Mouse (Mus musculus) MEL (cell line): ENCODE data around the gene Ppfibp2. TPM values are rescaled to one million over a fixed set of nuclear protein-coding genes. Genes with fewer than 3 reads are reported as not detected.

Experiments used
- DNase-seq: peaks from one replicate; pipeline ENCODE4 v3.0.0; 2011; ENCODE audit warnings: low read depth, low spot score
- H3K27ac ChIP-seq: 2 replicates; pipeline ENCODE4 v1.5.1; 2012; ENCODE audit warnings: low read depth, mild to moderate bottlenecking, control low read depth, low read length, moderate library complexity; ENCODE audit not compliant: control insufficient read depth
- H3K27me3 ChIP-seq, 2 experiments: fragments of 150-350 bp in 1 of 2; sonication (generic) in 1 of 2; 2 replicates each; pipeline ENCODE4 v1.6.1; 2012; ENCODE audit warnings: low read length in 2 of 2, mild to moderate bottlenecking in 2 of 2, improper control_type of control experiment in 1 of 2, moderate library complexity in 1 of 2; ENCODE audit not compliant: insufficient read depth in 2 of 2, control insufficient read depth in 1 of 2
- H3K36me3 ChIP-seq, 2 experiments: 2 replicates each; pipeline ENCODE4 v1.6.1; 2012 to 2014; ENCODE audit warnings: low read length in 2 of 2, improper control_type of control experiment in 1 of 2, inconsistent platforms in 1 of 2, mild to moderate bottlenecking in 1 of 2; ENCODE audit not compliant: insufficient read depth in 2 of 2, control insufficient read depth in 1 of 2
- H3K4me1 ChIP-seq, 2 experiments: fragments of 150-350 bp in 1 of 2; sonication (generic) in 1 of 2; 2 replicates each; pipeline ENCODE4 v1.6.1; 2012; ENCODE audit warnings: low read length in 2 of 2, improper control_type of control experiment in 1 of 2, mild to moderate bottlenecking in 1 of 2; ENCODE audit not compliant: insufficient read depth in 2 of 2, control insufficient read depth in 1 of 2
- H3K4me3 ChIP-seq, 2 experiments: fragments of 150-350 bp in 1 of 2; sonication (generic) in 1 of 2; 2 replicates each; pipeline ENCODE4 v1.5.1; 2012; ENCODE audit warnings: low read depth in 2 of 2, low read length in 2 of 2, mild to moderate bottlenecking in 2 of 2, moderate library complexity in 2 of 2, control low read depth in 1 of 2, improper control_type of control experiment in 1 of 2; ENCODE audit not compliant: control insufficient read depth in 1 of 2, insufficient read depth in 1 of 2
- H3K79me2 ChIP-seq: 2 replicates; pipeline ENCODE4 v1.6.1; 2012; ENCODE audit warnings: mild to moderate bottlenecking, low read length, moderate library complexity; ENCODE audit not compliant: control insufficient read depth, poor library complexity, insufficient read depth
- H3K9ac ChIP-seq: 2 replicates; pipeline ENCODE4 v1.6.1; 2012; ENCODE audit warnings: low read depth, mild to moderate bottlenecking, control low read depth, low read length, moderate library complexity; ENCODE audit not compliant: control insufficient read depth, poor library complexity, severe bottlenecking
- H3K9me3 ChIP-seq: fragments of 150-350 bp; sonication (generic); replicated peaks from 2 replicates; pipeline ENCODE4 v1.6.1; 2012; ENCODE audit warnings: mild to moderate bottlenecking, low read length, improper control_type of control experiment, moderate library complexity; ENCODE audit not compliant: insufficient read depth
- CHD2 ChIP-seq: IDR thresholded peaks from 2 replicates; pipeline ENCODE4 v1.6.1; 2011; ENCODE audit warnings: low read length, improper control_type of control experiment
- CTCF ChIP-seq, 3 experiments: IDR thresholded peaks in 2 of 3; conservative IDR thresholded peaks in 1 of 3; 2 replicates each; pipeline ENCODE4 v1.5.1; 2011 to 2012; ENCODE audit warnings: low read length in 3 of 3, low read depth in 2 of 3, mild to moderate bottlenecking in 2 of 3, improper control_type of control experiment in 1 of 3, inconsistent platforms in 1 of 3, mixed read lengths in 1 of 3, moderate library complexity in 1 of 3; ENCODE audit not compliant: control insufficient read depth in 1 of 3, insufficient read depth in 1 of 3, poor library complexity in 1 of 3, severe bottlenecking in 1 of 3
- JUND ChIP-seq: IDR thresholded peaks from 2 replicates; pipeline ENCODE4 v1.6.1; 2011; ENCODE audit warnings: low read depth, mild to moderate bottlenecking, improper control_type of control experiment, low read length
- MAFK ChIP-seq: IDR thresholded peaks from 2 replicates; pipeline ENCODE4 v1.6.1; 2011; ENCODE audit warnings: low read depth, mild to moderate bottlenecking, low read length, improper control_type of control experiment, borderline replicate concordance
- MAZ ChIP-seq: IDR thresholded peaks from 2 replicates; pipeline ENCODE4 v1.6.1; 2012; ENCODE audit warnings: low read depth, mild to moderate bottlenecking, inconsistent platforms, low read length, improper control_type of control experiment
- MEF2A ChIP-seq: IDR thresholded peaks from 2 replicates; pipeline ENCODE4 v1.6.1; 2014; ENCODE audit warnings: low read depth, mild to moderate bottlenecking, inconsistent platforms, low read length, improper control_type of control experiment; ENCODE audit not compliant: poor library complexity, insufficient replicate concordance, severe bottlenecking; ENCODE audit errors: extremely low read depth
- MYB ChIP-seq: IDR thresholded peaks from 2 replicates; pipeline ENCODE4 v1.6.1; 2011; ENCODE audit warnings: mild to moderate bottlenecking, low read depth, low read length, improper control_type of control experiment
- NELFE ChIP-seq: IDR thresholded peaks from 2 replicates; pipeline ENCODE4 v1.6.1; 2011; ENCODE audit warnings: low read depth, low read length, improper control_type of control experiment
- NRF1 ChIP-seq: IDR thresholded peaks from 2 replicates; pipeline ENCODE4 v1.6.1; 2014; ENCODE audit warnings: low read depth, mild to moderate bottlenecking, inconsistent platforms, low read length, improper control_type of control experiment, moderate library complexity; ENCODE audit not compliant: poor library complexity, insufficient read depth, severe bottlenecking
- POLR2AphosphoS2 ChIP-seq: IDR thresholded peaks from 2 replicates; pipeline ENCODE4 v1.6.1; 2011; ENCODE audit warnings: low read length, improper control_type of control experiment
- POLR2AphosphoS5 ChIP-seq: IDR thresholded peaks from 2 replicates; pipeline ENCODE4 v1.6.1; 2012; ENCODE audit warnings: low read depth, borderline replicate concordance, mild to moderate bottlenecking, inconsistent platforms, low read length, moderate library complexity, mixed read lengths
- RAD21 ChIP-seq: IDR thresholded peaks from 2 replicates; pipeline ENCODE4 v1.6.1; 2011; ENCODE audit warnings: mild to moderate bottlenecking, low read depth, low read length, improper control_type of control experiment
- RCOR1 ChIP-seq: IDR thresholded peaks from 2 replicates; pipeline ENCODE4 v1.6.1; 2012; ENCODE audit warnings: low read depth, mild to moderate bottlenecking, inconsistent platforms, low read length, improper control_type of control experiment
- SMC3 ChIP-seq: IDR thresholded peaks from 2 replicates; pipeline ENCODE4 v1.6.1; 2011; ENCODE audit warnings: low read depth, low read length, improper control_type of control experiment
- TAL1 ChIP-seq: IDR thresholded peaks from 2 replicates; pipeline ENCODE4 v1.6.1; 2012; ENCODE audit warnings: mild to moderate bottlenecking, inconsistent platforms, low read length, moderate library complexity, mixed read lengths
- USF1 ChIP-seq: IDR thresholded peaks from 2 replicates; pipeline ENCODE4 v1.6.1; 2014; ENCODE audit warnings: low read depth, mild to moderate bottlenecking, inconsistent platforms, low read length, improper control_type of control experiment, moderate library complexity
- ZMIZ1 ChIP-seq: IDR thresholded peaks from 2 replicates; pipeline ENCODE4 v1.6.1; 2012; ENCODE audit warnings: low read depth, mild to moderate bottlenecking, inconsistent platforms, low read length, improper control_type of control experiment, moderate library complexity
- ZNF384 ChIP-seq: IDR thresholded peaks from 2 replicates; pipeline ENCODE4 v1.6.1; 2012; ENCODE audit warnings: low read depth, mild to moderate bottlenecking, inconsistent platforms, low read length, improper control_type of control experiment
- polyA plus RNA-seq, 2 experiments: library from polyadenylated mRNA; stranded (reverse) in 1 of 2; unstranded in 1 of 2; fragments of >175 nt in 1 of 2; fragments of >200 nt in 1 of 2; gene quantifications; 2 replicates each; pipeline versions ENCODE4 v1.2.1 to v1.2.4; 2012; ENCODE audit warnings: low replicate concordance in 2 of 2, low read depth in 1 of 2; ENCODE audit not compliant: insufficient read length in 2 of 2, insufficient read depth in 1 of 2, missing spikeins in 1 of 2
- total RNA-seq: library from RNA; depleted of rRNA; stranded (reverse); fragments of 300-350 nt; gene quantifications from 2 replicates; pipeline ENCODE4 v1.2.3, GENCODE M21; 2012

The Ppfibp2 gene
- total and polyA plus RNA-seq, 3 experiments = not detected

- Histone ChIP-seq H3K27me3 (no peaks in the 10 kb centered on the region), H3K4me1 (no peaks in the 10 kb centered on the region), H3K36me3 (no peaks in the 10 kb centered on the region), H3K4me3 (no peak overlapping the region), H3K9me3 (no peaks in the 10 kb centered on the region), H3K9ac (no peak overlapping the region), H3K27ac (no peak overlapping the region), H3K79me2 (no peaks in the 10 kb centered on the region)
- no peak for DNase-seq
- no peak for TF ChIP-seq JUND
- TF ChIP-seq MYB = no peak
- no peak for TF ChIP-seq MAFK
- TF ChIP-seq POLR2AphosphoS5 = no peak
- TF ChIP-seq RCOR1 = no peak
- no peak for TF ChIP-seq ZMIZ1
- no peak for TF ChIP-seq RAD21
- no peak for TF ChIP-seq SMC3
- TF ChIP-seq NELFE = no peak
- TF ChIP-seq USF1 = no peak
- no peak for TF ChIP-seq MAZ
- TF ChIP-seq NRF1 = no peak
- no peak for TF ChIP-seq POLR2AphosphoS2
- TF ChIP-seq CHD2 = no peak
- no peak for TF ChIP-seq ZNF384
- TF ChIP-seq MEF2A = no peak
- no peak for TF ChIP-seq TAL1
These were observed 113.6 kb downstream of the Ppfibp2 start for GRCm38 (mm10) chr7:107708491-107709112.

- DNase-seq = no peak
- H3K4me3 ChIP-seq = no peak overlapping the region
- H3K9me3 ChIP-seq = no peaks in the 10 kb centered on the region
- no peak overlapping the region for H3K27ac ChIP-seq
- no peaks in the 10 kb centered on the region for H3K36me3 ChIP-seq
- TF ChIP-seq NRF1 = no peak
- no peak for TF ChIP-seq CTCF (IDR thresholded peaks at IDR 0.05 in 2 of 3, conservative IDR thresholded peaks at IDR 0.05 in 1 of 3; ENCODE audit: control insufficient read depth in 1 of 3, insufficient read depth in 1 of 3, low read depth in 2 of 3, low read length in 3 of 3, poor library complexity in 1 of 3, severe bottlenecking in 1 of 3)
- TF ChIP-seq NELFE = no peak
- H3K4me1 ChIP-seq = no peaks in the 10 kb centered on the region
- no peaks in the 10 kb centered on the region for H3K79me2 ChIP-seq
- no peaks in the 10 kb centered on the region for H3K27me3 ChIP-seq
- no peak overlapping the region for H3K9ac ChIP-seq
These were observed 117.7 kb downstream of the Ppfibp2 start for GRCm38 (mm10) chr7:107712743-107713142.
